Mouse (Mus musculus) olfactory bulb, adult 2 months (tissue): ENCODE results near the gene Kiz.

Source experiments
- CTCF ChIP-seq: fragments of 200-500 bp; IDR thresholded peaks from 2 replicates; pipeline ENCODE4 v1.5.1; 2012; ENCODE audit warnings: low read depth, mild to moderate bottlenecking, low read length, moderate library complexity; ENCODE audit not compliant: insufficient read depth
- POLR2A ChIP-seq: fragments of 200-500 bp; IDR thresholded peaks from 2 replicates; pipeline ENCODE4 v1.6.1; 2012; ENCODE audit warnings: mild to moderate bottlenecking, low read depth, low read length, moderate library complexity; ENCODE audit not compliant: insufficient read depth

- TF ChIP-seq CTCF (no peak), POLR2A (no peak)
Measured at GRCm38 (mm10) chr2:146958398-146958911, 102.8 kb downstream of the Kiz start.
